Mouse (Mus musculus) hindbrain, postnatal 0 days (tissue): ENCODE measurements around the gene Gm10722. TPM values are rescaled to one million over a fixed set of nuclear protein-coding genes. Genes with fewer than 3 reads are reported as not detected.
"Not testable (repeated sequence)": the region's sequence is repeated elsewhere in the genome, so short reads cannot be mapped to it uniquely, and the experiment has no call there.

ENCODE experiments used
- ATAC-seq: fragments of 200-750 bp; cut with Nextera tagmentation; 2 replicates; pipeline ENCODE4 v1.8.0; 2017; ENCODE audit warnings: mild to moderate bottlenecking, moderate TSS enrichment, moderate library complexity
- DNase-seq: peaks from one replicate; pipeline ENCODE4 v3.0.0-alpha.2; 2015; ENCODE audit warnings: low spot score
- H3K27ac ChIP-seq: fragments of 300-500 bp; sonication (generic); 2 replicates; pipeline ENCODE4 v1.5.1; 2014; ENCODE audit warnings: mild to moderate bottlenecking
- H3K27me3 ChIP-seq: fragments of 300-500 bp; sonication (generic); 2 replicates; pipeline ENCODE4 v1.6.1; 2014; ENCODE audit warnings: low read length, mixed read lengths; ENCODE audit not compliant: insufficient read depth
- H3K36me3 ChIP-seq: fragments of 300-500 bp; sonication (generic); 2 replicates; pipeline ENCODE4 v1.6.1; 2014; ENCODE audit warnings: low read length, mixed read lengths; ENCODE audit not compliant: insufficient read depth
- H3K4me1 ChIP-seq: fragments of 300-500 bp; sonication (generic); 2 replicates; pipeline ENCODE4 v1.6.1; 2014; ENCODE audit warnings: antibody characterized with exemption, low read length, mixed read lengths; ENCODE audit not compliant: insufficient read depth
- H3K4me2 ChIP-seq: fragments of 300-500 bp; sonication (generic); 2 replicates; pipeline ENCODE4 v1.6.1; 2014; ENCODE audit warnings: low read depth, mild to moderate bottlenecking, low read length, moderate library complexity, mixed read lengths
- H3K4me3 ChIP-seq: fragments of 300-500 bp; sonication (generic); 2 replicates; pipeline ENCODE4 v1.5.1; 2014; ENCODE audit warnings: low read length
- H3K9ac ChIP-seq: fragments of 300-500 bp; sonication (generic); replicated peaks from 2 replicates; pipeline ENCODE4 v1.6.1; 2014; ENCODE audit warnings: mild to moderate bottlenecking, low read length, moderate library complexity, mixed read lengths
- H3K9me3 ChIP-seq: fragments of 300-500 bp; sonication (generic); 2 replicates; pipeline ENCODE4 v1.6.1; 2016; ENCODE audit warnings: low read length, mixed read lengths
- WGBS: fragments of 180-500 bp; shearing (Covaris S2); extraction: QIAGEN DNeasy Blood & Tissue Kit; methylation state at CpG from one replicate; pipeline ENCODE4 v1.1.7; 2014; 5-methylcytosine and 5-hydroxymethylcytosine counted together
- polyA plus RNA-seq: library from polyadenylated mRNA; unstranded; fragments of >200 nt; fragmentation: Nextera tagmentation; extraction: Ambion mirVana; gene quantifications from 2 replicates; pipeline ENCODE4 v1.2.1, GENCODE M21; 2015
- total RNA-seq: library from RNA; depleted of rRNA; stranded (reverse); fragments of >200 nt; gene quantifications from 2 replicates; pipeline ENCODE4 v1.2.3, GENCODE M21; 2014

Gm10722 gene
- total and polyA plus RNA-seq, 2 experiments from 2014 or later, result not detected

- not testable (repeated sequence) for H3K9ac ChIP-seq, H3K4me1 ChIP-seq, H3K36me3 ChIP-seq, H3K4me2 ChIP-seq, H3K27ac ChIP-seq, H3K27me3 ChIP-seq, DNase-seq, H3K9me3 ChIP-seq, H3K4me3 ChIP-seq
- peak; percentile 68 for ATAC-seq
- WGBS, result no CpG with 5 or more reads among the region's 11 CpGs
Observed at GRCm38 (mm10) chr9:3012733-3013279, 12.1 kb downstream of the Gm10722 start, which contains the start of gene Gm10721. TSS of gene Gm10721 (plus strand) at chr9:3013140.

GRCm38 (mm10) chr9:3015354-3015753, 14.6 kb downstream of the Gm10722 start, which contains the start of gene Gm10720:
TSS of gene Gm10720 (plus strand) at chr9:3015654.
- not testable (repeated sequence) for H3K9me3 ChIP-seq, H3K4me1 ChIP-seq, H3K27ac ChIP-seq, DNase-seq, H3K9ac ChIP-seq, H3K36me3 ChIP-seq, H3K4me2 ChIP-seq, ATAC-seq, H3K27me3 ChIP-seq, H3K4me3 ChIP-seq
- WGBS, result 58% methylated on average over 4 of the region's 9 CpGs

- H3K27me3 ChIP-seq, result not testable (repeated sequence)
- 71% methylated on average over 4 of the region's 6 CpGs for WGBS
Observed at GRCm38 (mm10) chr9:3015896-3016295, 15.2 kb downstream of the Gm10722 start.

GRCm38 (mm10) chr9:3017108-3017507, 16.4 kb downstream of the Gm10722 start, which contains the start of gene Gm10719:
TSS of gene Gm10719 (plus strand) at chr9:3017408.
- not testable (repeated sequence) for H3K4me1 ChIP-seq, H3K36me3 ChIP-seq, H3K27ac ChIP-seq, H3K4me3 ChIP-seq, H3K4me2 ChIP-seq, H3K9ac ChIP-seq, DNase-seq, ATAC-seq, H3K9me3 ChIP-seq, H3K27me3 ChIP-seq
- 60% methylated on average over 1 of the region's 9 CpGs for WGBS

More at GRCm38 (mm10) chr9:3015896-3016295, 15.2 kb downstream of the Gm10722 start:
- H3K4me3 ChIP-seq, H3K4me2 ChIP-seq, ATAC-seq, H3K27ac ChIP-seq, H3K4me1 ChIP-seq, DNase-seq, H3K36me3 ChIP-seq, H3K9ac ChIP-seq, H3K9me3 ChIP-seq: not testable (repeated sequence)

- H3K4me1 ChIP-seq, H3K4me2 ChIP-seq, H3K9ac ChIP-seq, H3K9me3 ChIP-seq, H3K27me3 ChIP-seq, H3K4me3 ChIP-seq, ATAC-seq, H3K36me3 ChIP-seq, DNase-seq, H3K27ac ChIP-seq: not testable (repeated sequence)
- 70% methylated on average over 9 of the region's 9 CpGs for WGBS
Observed at GRCm38 (mm10) chr9:3018944-3019343, 18.2 kb downstream of the Gm10722 start.

- not testable (repeated sequence) for H3K4me2 ChIP-seq, H3K9ac ChIP-seq, DNase-seq, H3K4me3 ChIP-seq, H3K36me3 ChIP-seq, H3K9me3 ChIP-seq, H3K27ac ChIP-seq, H3K4me1 ChIP-seq, H3K27me3 ChIP-seq
- ATAC-seq, result peak; percentile 72
- 76% methylated on average over 11 of the region's 19 CpGs for WGBS
Observed at GRCm38 (mm10) chr9:3019835-3020727, 19.4 kb downstream of the Gm10722 start.

GRCm38 (mm10) chr9:3022316-3023008, 21.7 kb downstream of the Gm10722 start:
- not testable (repeated sequence) for ATAC-seq, H3K9ac ChIP-seq, H3K27me3 ChIP-seq, H3K4me2 ChIP-seq, H3K27ac ChIP-seq, H3K4me3 ChIP-seq, H3K9me3 ChIP-seq, H3K36me3 ChIP-seq, H3K4me1 ChIP-seq
- DNase-seq, result peak; percentile 10
- 74% methylated on average over 9 of the region's 13 CpGs for WGBS

- H3K27me3 ChIP-seq, H3K4me2 ChIP-seq, H3K36me3 ChIP-seq, H3K9me3 ChIP-seq, H3K9ac ChIP-seq, ATAC-seq, H3K4me1 ChIP-seq, H3K27ac ChIP-seq, DNase-seq, H3K4me3 ChIP-seq: not testable (repeated sequence)
- 74% methylated on average over 9 of the region's 13 CpGs for WGBS
Observed at GRCm38 (mm10) chr9:3023312-3023984, 22.7 kb downstream of the Gm10722 start, which contains the start of gene Gm10718. TSS of gene Gm10718 (plus strand) at chr9:3023547.

- WGBS, result 68% methylated on average over 15 of the region's 16 CpGs
Observed at GRCm38 (mm10) chr9:3023985-3024648, 23.4 kb downstream of the Gm10722 start.

More at GRCm38 (mm10) chr9:3023985-3024648, 23.4 kb downstream of the Gm10722 start:
- H3K4me3 ChIP-seq, H3K9me3 ChIP-seq, H3K4me1 ChIP-seq, H3K27ac ChIP-seq, H3K9ac ChIP-seq, ATAC-seq, H3K4me2 ChIP-seq, H3K27me3 ChIP-seq, DNase-seq, H3K36me3 ChIP-seq: not testable (repeated sequence)
